12 mouse cellular contexts compared by ENCODE assay signal in genomic region chr1:25034161-25034560, GRCm38 (mm10).
DNase-seq lines count a peak whose midpoint lies in the region; ATAC-seq lines count a peak whose summit lies in the region.
"Had no signal": no experiment of that assay in that cellular context is flagged by ENCODE, and none has a peak within 500 bp of the region (broad histone marks: within the 10 kb centered on the region; RNA-seq: fewer than 3 reads in every experiment).

No protein-coding gene starts in this region.

- no peak overlapping the region for H3K27ac ChIP-seq in forebrain, embryonic 11.5 days (ENCODE audit: low read depth, low read length)
- H3K27ac ChIP-seq in forebrain, embryonic 10.5 days = no peak overlapping the region
- H3K27ac ChIP-seq in hindbrain, embryonic 12.5 days = no peak overlapping the region
- H3K27ac ChIP-seq in neural tube, embryonic 12.5 days = no peak overlapping the region
- H3K27ac ChIP-seq: limb, embryonic 12.5 days had no signal

- H3K27me3 ChIP-seq in forebrain, embryonic 11.5 days (ENCODE audit: control insufficient read depth, insufficient read depth, low read length) = no peaks in the 10 kb centered on the region
- no peaks in the 10 kb centered on the region for H3K27me3 ChIP-seq in forebrain, embryonic 10.5 days (ENCODE audit: poor library complexity, severe bottlenecking)
- H3K27me3 ChIP-seq in hindbrain, embryonic 12.5 days = no peaks in the 10 kb centered on the region
- no peaks in the 10 kb centered on the region for H3K27me3 ChIP-seq in neural tube, embryonic 12.5 days (replicated peaks)
- H3K27me3 ChIP-seq: limb, embryonic 12.5 days had no signal

- H3K36me3 ChIP-seq in forebrain, embryonic 11.5 days (ENCODE audit: control insufficient read depth, insufficient read depth, low read length) = no peaks in the 10 kb centered on the region
- H3K36me3 ChIP-seq in forebrain, embryonic 10.5 days (replicated peaks) = no peaks in the 10 kb centered on the region
- no peaks in the 10 kb centered on the region for H3K36me3 ChIP-seq in hindbrain, embryonic 12.5 days
- H3K36me3 ChIP-seq in neural tube, embryonic 12.5 days = no peaks in the 10 kb centered on the region
- H3K36me3 ChIP-seq: limb, embryonic 12.5 days had no signal

- H3K4me2 ChIP-seq in forebrain, embryonic 11.5 days (ENCODE audit: low read depth, low read length, severe bottlenecking) = no peak overlapping the region
- no peak overlapping the region for H3K4me2 ChIP-seq in hindbrain, embryonic 12.5 days (replicated peaks)
- no peak overlapping the region for H3K4me2 ChIP-seq in neural tube, embryonic 12.5 days (replicated peaks)
- H3K4me2 ChIP-seq: limb, embryonic 12.5 days; lung, embryonic 14.5 days had no signal

- H3K9ac ChIP-seq in forebrain, embryonic 11.5 days (ENCODE audit: low read length) = no peak overlapping the region
- no peak overlapping the region for H3K9ac ChIP-seq in hindbrain, embryonic 12.5 days
- H3K9ac ChIP-seq in neural tube, embryonic 12.5 days = no peak overlapping the region
- H3K9ac ChIP-seq: limb, embryonic 12.5 days; lung, embryonic 14.5 days had no signal

- 68% methylated on average over 10 of the region's 10 CpGs for WGBS in forebrain, embryonic 11.5 days
- WGBS in forebrain, embryonic 10.5 days = 84% methylated on average over 10 of the region's 10 CpGs
- WGBS in hindbrain, embryonic 12.5 days = 71% methylated on average over 10 of the region's 10 CpGs
- 74% methylated on average over 10 of the region's 10 CpGs for WGBS in neural tube, embryonic 12.5 days

- DNase-seq in forebrain, embryonic 11.5 days (ENCODE audit: low spot score) = no peak
- no peak for DNase-seq in forebrain, embryonic 10.5 days (ENCODE audit: extremely low spot score, low spot score)
- peak; percentile 30 for DNase-seq in cerebellum, adult 9-10 months
- DNase-seq in natural killer cell, adult 2 months (ENCODE audit: low spot score in 2 of 2) = no peak
- no peak for DNase-seq in spleen, adult 18-20 months
- no peak for DNase-seq in urinary bladder, postnatal 14 days (ENCODE audit: low spot score)
- DNase-seq: lung, embryonic 14.5 days; thymus, postnatal 14 days had no signal

- no peak overlapping the region for H3K4me3 ChIP-seq in forebrain, embryonic 11.5 days (ENCODE audit: low read depth, low read length)
- H3K4me3 ChIP-seq in forebrain, embryonic 10.5 days = no peak overlapping the region
- H3K4me3 ChIP-seq in hindbrain, embryonic 12.5 days = no peak overlapping the region
- H3K4me3 ChIP-seq in neural tube, embryonic 12.5 days = no peak overlapping the region
- H3K4me3 ChIP-seq: limb, embryonic 12.5 days had no signal

- peak; percentile 64 for ATAC-seq in forebrain, embryonic 11.5 days (replicated peaks; ENCODE audit: low FRiP score)
- peak; percentile 62; the same call in 1 of the 2 replicates for ATAC-seq in hindbrain, embryonic 12.5 days (ENCODE audit: low FRiP score)
- peak; percentile 61; the same call in 1 of the 2 replicates for ATAC-seq in neural tube, embryonic 12.5 days (ENCODE audit: low FRiP score, low read depth)
- ATAC-seq: intestine, postnatal 0 days had no signal

- no peaks in the 10 kb centered on the region for H3K9me3 ChIP-seq in forebrain, embryonic 11.5 days (ENCODE audit: control insufficient read depth, low read length)
- no peaks in the 10 kb centered on the region for H3K9me3 ChIP-seq in forebrain, embryonic 10.5 days
- no peaks in the 10 kb centered on the region for H3K9me3 ChIP-seq in hindbrain, embryonic 12.5 days (replicated peaks)
- H3K9me3 ChIP-seq in neural tube, embryonic 12.5 days = no peaks in the 10 kb centered on the region
- H3K9me3 ChIP-seq: limb, embryonic 12.5 days had no signal

- no peaks in the 10 kb centered on the region for H3K4me1 ChIP-seq in forebrain, embryonic 11.5 days (replicated peaks; ENCODE audit: control insufficient read depth, insufficient read depth, low read length)
- H3K4me1 ChIP-seq in forebrain, embryonic 10.5 days = peaks cover 15% of the 10 kb centered on the region
- peaks cover 7% of the 10 kb centered on the region for H3K4me1 ChIP-seq in hindbrain, embryonic 12.5 days
- H3K4me1 ChIP-seq in neural tube, embryonic 12.5 days = peaks cover 4% of the 10 kb centered on the region; the same call in 1 of the 2 replicates
- H3K4me1 ChIP-seq: limb, embryonic 12.5 days had no signal
